Mouse (Mus musculus) CH12F3 (cell line): ENCODE results near the gene Dync1li1.
"Not testable (repeated sequence)": the region's sequence is repeated elsewhere in the genome, so short reads cannot be mapped to it uniquely, and the experiment has no call there.

ENCODE experiments used
- in situ Hi-C: fragments of 300-500 bp; cut with MboI; formaldehyde crosslinking; loops from 2 replicates; pipeline ENCODE4 v1.14.3; 2020; ENCODE audit warnings: low sequenced_read_pairs

Gene Dync1li1

DNA sequence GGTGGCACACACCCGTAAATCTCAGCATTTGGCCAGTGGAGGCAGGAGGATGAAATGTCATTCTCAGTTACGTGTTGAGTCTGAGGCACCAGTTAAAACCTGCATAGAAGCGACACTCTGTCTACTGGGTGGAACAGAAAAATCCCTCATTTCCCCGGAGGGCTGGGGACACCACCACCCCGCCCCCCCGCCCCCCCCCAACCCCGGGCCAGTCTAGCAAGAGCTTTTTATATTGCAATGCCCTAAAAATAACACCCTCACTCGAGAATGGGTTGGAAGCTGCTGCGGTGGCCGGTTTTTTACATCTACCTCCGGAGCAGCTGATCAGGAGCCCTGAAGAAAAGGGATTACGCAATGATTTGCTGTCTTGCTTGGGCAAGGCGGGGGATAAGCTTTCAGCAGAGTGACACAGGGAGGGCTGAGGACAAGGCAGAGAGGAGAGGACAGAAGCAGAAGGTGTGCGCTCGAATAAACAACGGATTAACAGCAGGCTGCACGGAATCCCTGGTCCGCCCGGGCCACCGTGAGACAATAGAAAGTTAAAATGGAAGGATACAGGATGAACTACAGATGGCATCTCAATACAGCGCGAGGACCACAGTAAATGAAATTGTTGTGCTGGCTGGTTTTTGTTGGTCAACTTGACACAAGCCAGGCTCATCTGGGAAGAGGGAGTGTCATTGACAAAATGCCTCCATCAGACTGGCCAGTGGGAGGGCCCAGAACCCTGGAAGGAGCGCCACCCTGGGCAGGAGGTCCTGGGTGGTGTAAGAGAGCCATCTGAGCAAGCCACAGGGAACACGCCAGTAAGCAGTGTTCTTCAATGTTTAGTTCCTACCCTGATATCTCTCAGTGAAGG, 15.7 kb upstream of the Dync1li1 start:
- in situ Hi-C loops, result no loop called here

DNA sequence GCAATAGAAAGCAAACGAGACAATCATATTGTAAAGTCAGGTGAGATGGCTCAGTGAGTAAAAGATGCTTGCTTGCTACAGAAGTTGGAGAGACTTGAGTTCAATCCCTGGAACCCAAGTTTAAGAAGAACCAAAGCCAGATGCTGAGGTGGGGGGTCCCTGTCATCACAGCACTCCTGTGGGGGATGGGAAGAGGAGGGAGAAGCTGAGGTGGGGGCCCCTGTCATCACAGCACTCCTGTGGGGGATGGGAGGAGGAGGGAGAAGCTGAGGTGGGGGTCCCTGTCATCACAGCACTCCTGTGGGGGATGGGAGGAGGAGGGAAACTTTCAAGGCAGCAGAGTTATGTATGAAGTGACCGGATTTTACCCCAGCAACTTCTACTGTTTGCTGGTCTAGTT, 15.0 kb upstream of the Dync1li1 start:
- in situ Hi-C loops, result no loop called here

DNA sequence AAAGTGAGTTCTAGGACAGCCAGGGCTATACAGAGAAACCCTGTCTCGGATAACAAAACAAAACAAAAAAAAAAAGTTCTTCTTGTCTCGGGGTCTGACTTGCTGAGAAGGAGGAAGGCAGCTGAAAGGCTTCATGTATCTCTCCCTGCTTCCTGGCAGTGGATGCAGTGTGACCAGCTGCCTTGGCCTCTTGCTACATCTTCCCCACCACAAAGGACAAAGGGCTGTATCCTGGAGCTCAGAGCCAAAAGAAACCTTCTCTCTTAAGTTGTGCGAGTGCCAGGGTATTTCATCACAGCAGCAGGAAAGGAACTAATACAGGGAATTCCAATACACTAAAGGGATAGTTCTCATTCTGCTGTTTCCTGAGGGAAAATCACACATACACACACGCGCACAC, 10.0 kb upstream of the Dync1li1 start:
- in situ Hi-C loops, result no loop called here

DNA sequence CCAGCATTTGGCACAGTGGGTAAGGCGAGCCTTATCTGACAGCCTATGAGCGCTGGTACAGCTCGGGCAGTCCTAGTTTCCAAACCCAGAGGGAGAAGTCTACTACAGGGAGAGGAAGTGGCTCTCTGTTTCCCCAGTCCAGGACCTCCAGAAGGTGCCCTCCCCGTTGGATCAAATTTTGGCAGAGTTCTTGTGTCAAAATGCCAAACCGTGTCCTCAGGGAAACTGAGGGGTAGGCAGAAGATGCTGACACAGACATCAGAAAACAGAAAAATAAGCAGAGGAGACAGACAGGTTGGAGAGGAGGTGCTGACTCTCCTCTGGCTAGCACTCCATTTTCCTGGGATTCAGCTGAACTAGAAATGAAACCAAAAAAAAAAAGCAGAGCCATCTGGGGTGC, 8.6 kb upstream of the Dync1li1 start:
- in situ Hi-C loops, result no loop called here

DNA sequence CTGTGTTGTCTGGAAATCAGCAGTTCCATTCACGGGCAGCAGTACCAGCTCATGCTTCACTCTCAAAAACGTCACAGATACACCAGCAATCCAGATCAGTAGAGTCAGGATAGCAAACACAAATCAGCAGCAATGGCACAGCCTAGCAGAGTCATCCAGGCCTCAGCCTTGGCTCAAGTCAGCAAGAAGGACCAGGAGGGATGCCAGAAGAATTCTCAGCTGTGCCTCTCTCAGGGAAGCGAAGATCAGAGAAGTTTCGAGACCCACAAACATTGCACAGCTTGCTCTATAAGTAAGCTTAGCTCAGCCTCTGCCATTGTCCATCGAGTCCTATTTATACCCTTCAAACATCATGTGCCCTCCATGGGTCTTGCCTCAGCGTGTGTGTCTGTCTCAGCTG, 8.1 kb upstream of the Dync1li1 start:
- in situ Hi-C loops, result no loop called here

DNA sequence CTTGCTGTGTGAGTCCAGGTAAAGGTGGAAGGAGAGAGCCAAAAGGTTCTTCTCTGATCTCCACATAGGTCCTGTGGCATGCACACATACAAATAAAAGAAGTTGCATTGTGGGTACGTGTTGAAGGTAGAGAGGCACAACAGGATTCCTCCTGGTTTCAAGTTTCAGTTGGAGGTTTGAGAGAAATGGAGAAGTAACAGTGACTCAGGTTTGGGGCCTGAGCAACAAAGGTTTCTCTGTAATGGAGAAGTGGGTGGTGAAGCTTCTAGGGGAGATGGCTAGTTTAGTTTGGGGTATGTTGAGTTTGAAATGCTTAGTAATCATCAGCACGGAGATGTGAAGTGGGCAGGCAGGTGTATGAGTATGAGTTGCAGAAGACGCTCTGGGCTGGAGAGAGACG, 6.4 kb upstream of the Dync1li1 start:
- in situ Hi-C loops, result no loop called here

DNA sequence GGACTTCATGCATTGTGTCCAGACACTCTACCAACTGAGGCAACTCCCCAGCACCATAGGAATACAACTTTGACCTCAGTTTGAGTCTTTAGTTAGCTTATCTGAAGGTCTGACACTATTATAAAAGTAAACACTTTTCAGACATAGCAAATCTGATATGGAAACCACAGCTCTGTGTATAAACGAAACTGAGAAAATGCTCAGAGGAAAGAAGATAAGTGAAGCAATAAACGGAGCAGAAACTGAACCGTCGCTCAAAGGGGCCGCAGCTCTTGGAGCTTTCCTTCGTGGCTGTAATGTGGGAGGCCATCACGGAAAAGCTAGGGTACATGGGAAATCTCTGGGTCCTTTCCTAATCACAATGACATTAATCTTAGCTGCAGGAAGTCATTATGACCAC, 2.3 kb upstream of the Dync1li1 start:
- in situ Hi-C loops, result no loop called here

DNA sequence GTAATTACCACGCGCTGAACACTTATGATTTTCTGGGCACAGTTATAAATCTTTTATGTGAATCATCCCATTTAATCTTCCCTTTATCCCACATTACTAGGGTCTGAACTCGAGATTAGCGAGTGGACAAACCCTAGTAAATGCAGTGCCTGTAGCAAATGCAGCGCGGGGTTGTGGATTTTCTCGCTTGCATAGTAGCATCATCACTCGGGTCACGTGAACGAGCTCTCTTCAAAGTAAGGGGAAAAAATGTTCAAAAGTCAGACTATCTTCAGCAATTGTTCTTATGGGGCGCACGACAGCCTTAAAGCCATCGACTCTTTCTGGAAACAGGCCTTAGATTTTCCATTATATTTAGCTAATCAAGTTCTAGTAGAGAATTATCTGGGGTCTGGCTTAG, 951 bp upstream of the Dync1li1 start:
- in situ Hi-C loops, result no loop called here

DNA sequence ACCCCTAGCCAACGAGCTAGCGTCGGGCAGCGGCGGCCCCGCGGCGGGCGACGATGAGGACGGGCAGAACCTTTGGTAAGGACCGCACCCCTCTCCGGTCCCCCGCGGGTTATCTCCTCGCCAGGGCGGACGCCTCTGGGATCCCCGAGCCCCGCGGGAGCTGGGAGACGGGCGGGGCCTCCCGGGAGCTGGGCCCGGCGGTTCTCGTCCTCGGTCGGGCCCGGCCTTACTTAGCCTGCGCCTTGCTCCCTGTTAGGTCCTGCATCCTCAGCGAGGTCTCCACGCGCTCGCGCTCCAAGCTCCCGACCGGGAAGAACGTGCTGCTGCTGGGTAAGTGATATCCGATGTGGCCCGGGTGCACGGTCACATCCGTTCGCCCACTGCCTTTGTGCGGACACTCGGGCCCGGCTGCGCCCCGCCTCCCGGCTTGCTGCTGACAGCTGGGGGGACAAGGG, 390 bp downstream of the Dync1li1 start:
- in situ Hi-C loops, result no loop called here

DNA sequence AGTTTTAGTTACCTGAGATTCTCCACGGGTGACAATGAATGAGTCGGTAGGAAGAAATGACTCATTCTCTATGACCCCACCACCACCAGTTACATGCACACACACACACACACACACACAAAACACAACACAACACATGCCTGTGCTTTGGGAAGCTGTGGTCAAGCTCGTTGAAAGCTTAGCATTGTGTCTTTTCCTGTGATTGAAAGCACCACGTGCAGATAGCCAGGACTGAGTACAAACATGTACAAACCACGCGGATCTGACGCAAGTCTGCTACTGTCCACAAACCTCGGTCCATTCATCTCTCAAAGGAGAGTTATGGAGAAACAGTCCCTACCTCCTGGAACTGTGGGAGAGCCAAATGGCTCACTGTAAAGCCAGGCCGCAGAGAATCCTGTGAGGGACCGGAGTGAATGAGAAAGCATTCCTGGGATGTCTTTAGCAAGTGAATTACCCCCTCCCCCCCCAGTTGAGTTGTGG, 1.6 kb downstream of the Dync1li1 start:
- in situ Hi-C loops, result no loop called here

DNA sequence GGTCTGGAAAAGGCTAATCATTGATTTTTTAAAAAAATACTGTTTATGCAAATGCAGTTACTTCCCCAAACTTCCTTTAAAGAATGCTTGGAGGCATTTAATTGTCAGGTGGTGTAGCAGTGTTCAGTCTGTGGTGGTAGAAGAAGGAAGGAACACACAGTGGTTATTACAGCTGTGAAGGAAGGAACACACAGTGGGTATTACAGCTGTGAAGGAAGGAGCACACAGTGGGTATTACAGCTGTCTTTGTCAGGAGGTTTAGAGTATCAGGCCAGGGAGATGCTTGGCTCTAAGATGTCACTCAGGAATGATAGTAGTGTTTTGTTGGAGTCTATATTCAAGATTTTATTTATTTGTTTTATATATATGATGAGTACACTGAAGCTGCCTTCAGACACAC, 2.5 kb downstream of the Dync1li1 start:
- in situ Hi-C loops, result no loop called here

DNA sequence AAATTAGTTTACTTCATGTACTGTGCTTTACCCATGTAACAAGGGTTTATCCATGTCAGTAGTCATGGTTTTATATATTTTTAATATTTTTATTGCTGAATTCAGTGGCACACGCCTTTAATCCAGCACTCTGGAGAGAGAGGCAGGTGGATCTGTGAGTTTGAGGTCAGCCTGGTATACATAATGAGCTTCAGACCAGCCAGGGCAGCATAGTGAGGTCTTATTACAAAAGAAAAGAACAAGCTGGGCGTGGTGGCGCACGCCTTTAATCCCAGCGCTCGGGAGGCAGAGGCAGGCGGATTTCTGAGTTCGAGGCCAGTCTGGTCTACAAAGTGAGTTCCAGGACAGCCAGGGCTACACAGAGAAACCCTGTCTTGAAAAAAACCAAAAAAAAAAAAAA, 7.1 kb downstream of the Dync1li1 start:
- in situ Hi-C loops, result not testable (repeated sequence)

DNA sequence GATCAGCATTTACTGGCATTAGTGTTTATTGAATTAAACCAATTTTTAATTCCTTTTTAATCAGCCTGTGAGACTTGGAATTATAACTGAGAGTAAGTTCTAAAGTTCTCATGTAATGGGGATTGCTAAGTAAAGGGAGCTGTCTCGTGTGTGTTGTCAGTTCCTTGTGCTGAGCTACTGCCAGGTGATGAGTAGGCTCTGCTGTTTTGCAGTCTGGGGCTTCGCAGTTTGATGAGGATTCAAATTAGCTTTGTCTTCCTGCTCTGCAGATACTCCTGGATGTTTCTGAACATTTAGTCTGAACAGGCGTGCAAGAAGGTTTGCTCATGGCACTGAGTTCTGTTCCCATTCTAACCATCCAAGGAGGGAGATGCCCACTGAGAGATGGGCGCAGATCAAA, 8.5 kb downstream of the Dync1li1 start:
- in situ Hi-C loops, result no loop called here

DNA sequence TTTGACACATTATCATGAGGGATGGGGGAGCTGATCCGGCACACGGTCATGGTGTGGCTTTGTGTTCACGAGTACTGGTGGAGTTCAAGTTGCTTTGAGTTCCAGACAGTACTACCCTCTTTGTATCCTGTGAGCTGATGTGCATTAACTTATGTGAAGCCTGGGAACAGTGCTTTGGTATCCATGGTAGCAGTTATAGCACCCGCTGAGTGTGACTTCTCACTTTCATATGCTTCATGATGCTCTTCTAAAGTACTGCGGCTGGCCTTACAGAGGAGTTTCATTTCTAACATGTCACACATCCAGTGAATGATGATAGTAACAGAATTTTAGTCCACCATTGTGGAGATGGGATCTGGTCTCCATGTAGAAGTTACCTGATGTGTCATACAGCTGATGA, 9.3 kb downstream of the Dync1li1 start:
- in situ Hi-C loops, result no loop called here

DNA sequence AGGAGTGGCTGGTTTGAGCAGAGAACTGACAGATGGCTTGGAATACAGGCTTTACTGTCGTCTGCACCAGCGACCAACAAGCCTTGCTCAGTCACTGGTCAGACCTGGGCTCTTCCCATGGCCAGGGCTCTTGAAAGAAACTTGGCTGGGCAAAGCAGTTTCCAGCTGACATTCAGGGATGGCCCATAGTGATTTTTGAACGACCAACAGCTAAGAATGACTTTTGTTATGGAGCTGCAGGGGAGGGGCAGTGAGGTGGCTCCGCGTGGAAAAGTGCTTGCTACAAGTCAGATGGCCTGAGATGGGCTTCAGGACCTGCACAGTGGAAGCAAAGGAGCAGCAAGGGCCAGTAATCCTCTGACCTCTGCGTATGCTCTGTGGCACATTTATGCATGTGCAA, 10.7 kb downstream of the Dync1li1 start:
- in situ Hi-C loops, result no loop called here

DNA sequence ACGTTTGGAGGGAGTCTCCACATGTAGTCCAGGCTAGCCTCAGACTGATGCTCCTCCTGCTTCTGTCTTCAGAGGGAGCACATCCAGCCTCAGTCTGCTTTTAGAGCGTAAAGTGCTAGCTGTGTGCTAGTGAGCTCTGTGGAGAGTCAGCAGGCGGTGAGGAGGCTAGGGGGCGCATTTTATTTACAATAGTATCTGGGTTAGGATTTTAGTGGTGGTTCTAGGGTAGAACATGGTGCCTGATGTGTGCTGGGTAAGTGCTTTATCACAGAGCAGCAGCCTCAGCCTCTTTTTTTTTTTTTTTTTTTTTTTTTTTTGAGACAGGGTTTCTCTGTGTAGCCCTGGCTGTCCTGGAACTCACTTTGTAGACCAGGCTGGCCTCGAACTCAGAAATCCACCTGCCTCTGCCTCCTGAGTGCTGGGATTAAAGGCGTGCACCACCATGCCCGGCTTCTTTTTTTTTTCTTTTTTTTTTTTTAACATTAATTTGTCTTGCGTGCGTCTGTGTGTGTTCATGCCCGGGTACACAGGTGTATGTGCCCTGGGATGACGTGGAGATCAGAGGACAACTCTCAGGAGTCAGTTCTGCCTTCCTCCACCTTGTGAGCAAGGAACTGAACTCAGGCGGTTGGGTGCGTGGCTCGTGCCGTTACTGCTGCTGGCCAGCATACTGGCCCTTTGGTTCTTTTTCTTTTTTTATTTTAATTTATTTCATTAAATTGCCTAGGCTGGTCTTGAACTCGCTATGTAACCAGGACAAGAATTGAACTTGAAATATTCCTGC, 11.5 kb downstream of the Dync1li1 start:
- in situ Hi-C loops, result no loop called here

DNA sequence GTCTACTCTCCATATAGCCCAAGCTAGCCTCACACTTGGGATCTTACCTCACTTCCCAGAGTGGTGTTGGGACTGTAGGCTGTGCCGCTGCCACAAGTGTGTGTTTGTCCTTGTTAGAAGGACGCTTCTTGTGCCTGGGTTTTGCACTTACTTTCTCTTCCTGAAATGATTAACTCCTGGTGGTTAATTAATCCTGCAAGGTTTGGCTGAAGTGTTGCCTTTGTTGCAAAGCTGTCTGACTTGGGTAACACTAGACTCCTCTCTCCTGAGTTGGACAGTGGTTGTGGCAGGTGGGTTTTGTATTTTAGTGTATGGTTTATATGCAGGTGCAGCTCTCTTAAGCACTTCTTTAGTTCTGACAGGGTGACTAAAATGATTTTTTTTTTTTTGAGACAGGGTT, 12.4 kb downstream of the Dync1li1 start:
- in situ Hi-C loops, result no loop called here

DNA sequence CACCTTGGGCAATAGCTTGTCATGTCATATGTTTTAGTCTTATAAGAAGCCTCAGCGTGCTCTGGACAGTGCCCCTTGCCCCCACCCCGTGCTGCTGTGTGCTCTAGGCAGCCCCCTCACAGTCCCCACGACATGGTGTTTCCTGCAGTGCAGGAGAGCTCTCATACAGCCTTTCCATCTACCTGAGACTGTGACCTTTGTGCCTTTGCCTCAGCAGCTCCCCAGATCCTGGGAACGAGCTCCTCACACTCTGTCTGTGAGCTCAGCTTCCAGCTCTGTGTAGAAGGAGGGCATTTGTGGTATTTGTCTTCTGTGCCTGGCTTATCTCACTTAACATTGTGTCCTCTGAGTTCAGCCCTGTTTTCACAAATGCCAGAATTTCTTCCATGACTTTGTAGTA, 13.3 kb downstream of the Dync1li1 start:
- in situ Hi-C loops, result no loop called here

DNA sequence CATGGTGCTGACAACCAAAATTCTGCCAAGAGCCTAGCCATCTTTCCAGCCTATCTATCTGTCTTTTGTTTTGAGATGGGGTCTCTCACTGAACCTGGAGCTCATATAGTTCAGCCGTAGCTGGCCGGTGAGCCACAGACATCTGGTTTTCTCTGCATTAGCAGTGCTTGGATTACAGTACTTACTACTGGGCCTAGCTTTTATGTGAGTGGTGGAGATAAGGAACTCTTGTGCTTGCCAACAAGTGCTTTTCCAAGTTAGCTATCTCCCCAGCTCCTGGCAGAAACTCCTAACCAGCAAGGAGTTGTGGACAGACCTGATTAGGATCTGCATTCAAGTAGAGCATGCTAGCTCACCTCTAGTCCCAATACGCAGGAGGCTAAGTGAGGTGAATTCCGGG, 19.2 kb downstream of the Dync1li1 start:
- in situ Hi-C loops, result no loop called here

DNA sequence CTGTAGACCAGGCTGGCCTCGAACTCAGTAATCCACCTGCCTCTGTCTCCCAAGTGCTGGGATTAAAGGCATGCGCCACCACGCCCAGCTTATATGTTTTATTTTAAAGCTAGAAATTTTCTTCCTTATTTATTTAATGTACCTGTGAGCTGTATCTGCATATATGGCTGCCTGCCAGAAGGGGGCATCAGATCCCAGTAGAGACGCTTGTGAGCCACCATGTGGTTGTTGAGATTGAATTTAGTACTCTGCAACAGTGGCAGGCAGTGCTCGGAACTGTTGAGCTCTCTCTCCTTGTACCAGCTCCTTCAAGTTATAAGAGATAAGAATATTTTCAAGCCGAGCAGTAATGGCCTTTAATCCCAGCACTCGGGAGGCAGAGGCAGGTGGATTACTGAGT, 21.8 kb downstream of the Dync1li1 start:
- in situ Hi-C loops, result no loop called here

DNA sequence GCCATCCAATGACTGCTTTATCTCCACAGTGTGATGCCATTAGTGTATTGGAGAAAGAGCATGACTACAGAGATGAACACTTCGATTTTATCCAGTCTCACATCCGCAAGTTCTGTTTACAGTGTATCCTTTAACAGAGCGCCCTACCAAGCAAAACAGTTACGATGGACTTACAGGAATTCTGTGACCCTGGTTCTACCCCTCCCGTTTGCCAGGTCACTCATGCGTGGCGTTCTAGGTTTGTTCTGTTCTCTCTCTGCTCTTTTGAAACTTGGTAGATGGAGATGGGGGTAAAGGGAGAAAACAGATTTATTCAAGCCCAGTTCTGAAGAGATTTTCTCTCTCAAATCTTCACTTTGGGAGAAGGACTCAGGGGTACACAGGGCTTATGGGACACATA, 24.9 kb downstream of the Dync1li1 start:
- in situ Hi-C loops, result no loop called here

DNA sequence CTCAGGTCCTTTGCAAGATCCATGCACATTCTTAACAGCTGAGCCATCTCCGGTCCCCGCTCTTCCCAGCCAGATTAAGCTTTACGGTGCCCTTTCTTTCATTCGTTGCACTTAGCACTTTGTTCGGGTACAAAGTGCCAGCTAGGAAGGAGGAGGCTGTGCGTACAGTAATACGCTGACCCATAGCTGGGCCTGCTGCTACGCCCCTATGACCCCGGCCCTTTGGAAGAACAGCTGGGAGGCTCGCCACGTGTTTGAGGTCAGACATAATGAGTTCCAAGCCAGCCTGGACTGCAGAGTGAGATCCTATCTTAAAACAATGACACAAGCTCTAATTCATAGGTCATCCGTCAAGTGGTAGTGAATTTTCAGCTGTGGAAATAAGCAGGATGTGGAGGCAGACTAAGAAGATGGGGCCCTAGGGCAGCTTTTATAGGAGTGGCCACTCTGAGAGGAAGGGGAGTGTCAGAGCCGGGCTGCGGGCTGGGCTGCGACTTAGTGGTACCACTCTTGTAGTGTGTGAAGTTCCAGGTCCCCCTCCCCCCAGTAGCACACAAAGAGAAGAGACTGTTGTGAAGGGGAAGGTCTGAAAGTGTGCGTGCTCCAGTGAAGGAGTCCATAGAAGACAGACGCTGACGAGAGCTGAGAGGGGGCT, 28.2 kb downstream of the Dync1li1 start:
- in situ Hi-C loops, result no loop called here
